Mouse (Mus musculus) gastrocnemius, postnatal 10 days (tissue): ENCODE data around the gene Sdr9c7. TPM values are rescaled to one million over a fixed set of nuclear protein-coding genes. Genes with fewer than 3 reads are reported as not detected.

Experiments
- total RNA-seq, 2 experiments: library from RNA; stranded (reverse); gene quantifications; 2 replicates each; pipeline ENCODE4 v1.2.3; 2021

Gene Sdr9c7
- total RNA-seq, 2 experiments from 2014 or later = not detected

Other genes with a start within 250 kb of the Sdr9c7 start
- 1 to 10 TPM; 2.8 to 5.3 TPM for gene Nemp1, start 231.6 kb upstream of the Sdr9c7 start, total RNA-seq
- gene Nab2, start 229.9 kb upstream of the Sdr9c7 start, total RNA-seq = 10 to 100 TPM in 1 of 2 experiments, 1 to 10 TPM in 1; 7.0 to 13.2 TPM
- gene Myo1a, start 193.3 kb upstream of the Sdr9c7 start, total RNA-seq = under 1 TPM; 0.21 to 0.54 TPM
- under 1 TPM in 1 of 2 experiments, not detected in 1; 0.38 TPM for gene Tac2, start 174.0 kb upstream of the Sdr9c7 start, total RNA-seq
- gene Zbtb39, start 159.0 kb upstream of the Sdr9c7 start, total RNA-seq = 1 to 10 TPM; 5.9 to 6.0 TPM
- under 1 TPM; 0.38 to 0.47 TPM for gene Gpr182, start 146.8 kb upstream of the Sdr9c7 start, total RNA-seq
- gene Rdh1, start 138.8 kb upstream of the Sdr9c7 start, total RNA-seq = under 1 TPM; 0.09 to 0.11 TPM
- under 1 TPM in 1 of 2 experiments, not detected in 1; 0.34 TPM for gene Rdh16f1, start 138.7 kb upstream of the Sdr9c7 start, total RNA-seq
- under 1 TPM in 1 of 2 experiments, not detected in 1; 0.56 TPM for gene Rdh9, start 122.1 kb upstream of the Sdr9c7 start, total RNA-seq
- under 1 TPM in 1 of 2 experiments, not detected in 1; 0.09 TPM for gene Rdh16, start 97.4 kb upstream of the Sdr9c7 start, total RNA-seq
- not detected for gene Rdh19, start 48.6 kb upstream of the Sdr9c7 start, total RNA-seq
- not detected for gene Rdh16f2, start 32.0 kb upstream of the Sdr9c7 start, total RNA-seq
- gene Rdh7, start 9.7 kb upstream of the Sdr9c7 start, total RNA-seq = under 1 TPM in 1 of 2 experiments, not detected in 1; 0.23 TPM
- gene Hsd17b6, start 109.1 kb downstream of the Sdr9c7 start, total RNA-seq = not detected
- 1 to 10 TPM; 5.0 to 6.5 TPM for gene Prim1, start 116.7 kb downstream of the Sdr9c7 start, total RNA-seq
- 100 to 1,000 TPM; 517 to 566 TPM for gene Naca, start 137.1 kb downstream of the Sdr9c7 start, total RNA-seq
- 10 to 100 TPM; 76.1 to 84.5 TPM for gene Ptges3, start 160.4 kb downstream of the Sdr9c7 start, total RNA-seq
- 1,000 to 10,000 TPM; 3,585 to 4,036 TPM for gene Atp5b, start 184.8 kb downstream of the Sdr9c7 start, total RNA-seq
- 10 to 100 TPM; 16.1 to 22.7 TPM for gene Baz2a, start 193.1 kb downstream of the Sdr9c7 start, total RNA-seq